In the genomic region with DNA sequence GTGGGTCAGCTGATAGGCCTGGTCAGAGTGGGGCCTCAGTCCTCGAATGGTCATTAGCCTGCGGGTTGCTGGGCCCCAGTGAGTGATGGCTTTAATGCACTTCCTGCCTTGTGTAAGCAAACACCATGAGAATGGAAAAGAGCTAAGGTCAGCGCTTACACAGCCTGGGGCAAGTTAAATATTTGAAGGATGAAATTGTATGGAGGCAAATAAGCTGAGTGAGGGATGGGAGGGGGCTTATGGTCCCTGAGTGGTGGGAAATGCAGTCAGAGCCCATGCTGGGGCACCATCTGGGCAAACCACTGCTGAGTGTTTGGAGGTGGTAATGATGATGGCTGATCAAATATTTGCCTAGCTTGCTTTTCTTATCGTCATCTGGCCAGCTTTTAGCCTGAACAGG, we compare ENCODE assay signal across 18 mouse cellular contexts. TPM values are rescaled to one million over a fixed set of nuclear protein-coding genes. Genes with fewer than 3 reads are reported as not detected.
DNase-seq lines count a peak whose midpoint lies in the region; ATAC-seq and TF ChIP-seq lines count a peak whose summit lies in the region.
"Had no signal": no experiment of that assay in that cellular context is flagged by ENCODE, and none has a peak within 500 bp of the region (broad histone marks: within the 10 kb centered on the region; RNA-seq: fewer than 3 reads in every experiment).

No protein-coding gene starts in this region.

- peak; percentile 26 for DNase-seq in lung, postnatal 0 days (ENCODE audit: low spot score)
- DNase-seq in lung, postnatal 10 days, result no peak
- DNase-seq in intestine, embryonic 14.5 days (ENCODE audit: low spot score), result no peak
- no peak for DNase-seq in layer of hippocampus, adult 18-20 months (ENCODE audit: low spot score in 2 of 2)
- no peak for DNase-seq in testis, postnatal 14 days (ENCODE audit: low spot score)
- DNase-seq: adrenal gland, postnatal 14 days; cerebellum, postnatal 25 days; kidney, adult 9 months; layer of hippocampus, adult 9-11 months; right cerebral cortex, adult 18-20 months; thymus, adult 2 months had no signal

- no peaks in the 10 kb centered on the region for H3K36me3 ChIP-seq in hindbrain, embryonic 16.5 days (ENCODE audit: control insufficient read depth, insufficient read depth, low read length)
- H3K36me3 ChIP-seq in hindbrain, embryonic 12.5 days, result no peaks in the 10 kb centered on the region
- no peaks in the 10 kb centered on the region for H3K36me3 ChIP-seq in lung, postnatal 0 days (ENCODE audit: insufficient read depth, low read length)
- H3K36me3 ChIP-seq in intestine, embryonic 14.5 days (ENCODE audit: control insufficient read depth, insufficient read depth, low read length), result no peaks in the 10 kb centered on the region
- no peaks in the 10 kb centered on the region for H3K36me3 ChIP-seq in stomach, embryonic 15.5 days

- H3K4me1 ChIP-seq in hindbrain, embryonic 16.5 days (ENCODE audit: control insufficient read depth, insufficient read depth, low read depth, low read length), result no peaks in the 10 kb centered on the region
- peaks cover 10% of the 10 kb centered on the region for H3K4me1 ChIP-seq in hindbrain, embryonic 12.5 days
- H3K4me1 ChIP-seq in lung, postnatal 0 days (ENCODE audit: insufficient read depth, low read depth, low read length), result no peaks in the 10 kb centered on the region
- no peaks in the 10 kb centered on the region for H3K4me1 ChIP-seq in intestine, embryonic 14.5 days (replicated peaks; ENCODE audit: control insufficient read depth, insufficient read depth, low read length)
- peaks cover 9% of the 10 kb centered on the region; the same call in 1 of the 2 replicates for H3K4me1 ChIP-seq in stomach, embryonic 15.5 days

- 43% methylated on average over 4 of the region's 4 CpGs for WGBS in hindbrain, embryonic 16.5 days
- WGBS in hindbrain, embryonic 12.5 days, result 44% methylated on average over 4 of the region's 4 CpGs
- 13% methylated on average over 4 of the region's 4 CpGs for WGBS in lung, postnatal 0 days
- 15% methylated on average over 4 of the region's 4 CpGs for WGBS in intestine, embryonic 14.5 days
- WGBS in stomach, embryonic 15.5 days, result 8% methylated on average over 4 of the region's 4 CpGs

- H3K27me3 ChIP-seq in hindbrain, embryonic 16.5 days (replicated peaks; ENCODE audit: control insufficient read depth, insufficient read depth, low read length), result no peaks in the 10 kb centered on the region
- H3K27me3 ChIP-seq in hindbrain, embryonic 12.5 days, result peaks cover 8% of the 10 kb centered on the region; the same call in 1 of the 2 replicates
- H3K27me3 ChIP-seq in lung, postnatal 0 days (replicated peaks; ENCODE audit: insufficient read depth, low read length), result no peaks in the 10 kb centered on the region
- no peaks in the 10 kb centered on the region for H3K27me3 ChIP-seq in intestine, embryonic 14.5 days (replicated peaks; ENCODE audit: control insufficient read depth, insufficient read depth, low read length)
- no peaks in the 10 kb centered on the region for H3K27me3 ChIP-seq in stomach, embryonic 15.5 days (replicated peaks)

- no peak overlapping the region for H3K4me3 ChIP-seq in hindbrain, embryonic 16.5 days (ENCODE audit: low read length)
- no peak overlapping the region for H3K4me3 ChIP-seq in hindbrain, embryonic 12.5 days
- H3K4me3 ChIP-seq in lung, postnatal 0 days (ENCODE audit: low read depth, low read length), result no peak overlapping the region
- H3K4me3 ChIP-seq in intestine, embryonic 14.5 days (ENCODE audit: low read depth, low read length), result no peak overlapping the region
- no peak overlapping the region for H3K4me3 ChIP-seq in stomach, embryonic 15.5 days (replicated peaks)

- no peak for TF ChIP-seq EP300 in lung, postnatal 0 days (IDR thresholded peaks at IDR 0.05)

- no peaks in the 10 kb centered on the region for H3K9me3 ChIP-seq in hindbrain, embryonic 16.5 days (ENCODE audit: control insufficient read depth, low read length)
- no peaks in the 10 kb centered on the region for H3K9me3 ChIP-seq in hindbrain, embryonic 12.5 days (replicated peaks)
- no peaks in the 10 kb centered on the region for H3K9me3 ChIP-seq in lung, postnatal 0 days (ENCODE audit: low read length)
- H3K9me3 ChIP-seq in intestine, embryonic 14.5 days (ENCODE audit: control insufficient read depth, low read length), result no peaks in the 10 kb centered on the region
- H3K9me3 ChIP-seq in stomach, embryonic 15.5 days, result no peaks in the 10 kb centered on the region

- no peak overlapping the region for H3K27ac ChIP-seq in hindbrain, embryonic 16.5 days (ENCODE audit: low read depth, low read length)
- no peak overlapping the region for H3K27ac ChIP-seq in hindbrain, embryonic 12.5 days
- no peak overlapping the region for H3K27ac ChIP-seq in lung, postnatal 0 days (ENCODE audit: low read length)
- H3K27ac ChIP-seq in intestine, embryonic 14.5 days (ENCODE audit: low read depth), result no peak overlapping the region
- H3K27ac ChIP-seq in stomach, embryonic 15.5 days, result peak overlapping the region; percentile 76; the same call in 1 of the 2 replicates
- H3K27ac ChIP-seq: liver, embryonic 14.5 days had no signal

- TF ChIP-seq CTCF in lung, postnatal 0 days (IDR thresholded peaks at IDR 0.05), result no peak

- peak; percentile 29; the same call in 1 of the 2 replicates for ATAC-seq in hindbrain, embryonic 16.5 days
- no peak for ATAC-seq in hindbrain, embryonic 12.5 days (ENCODE audit: low FRiP score)
- peak; percentile 60 for ATAC-seq in lung, postnatal 0 days
- peak; percentile 70 for ATAC-seq in intestine, embryonic 14.5 days (replicated peaks; ENCODE audit: low FRiP score, low TSS enrichment, low read depth)
- peak; percentile 91 for ATAC-seq in stomach, embryonic 15.5 days (ENCODE audit: insufficient read depth, low FRiP score, low read depth)
- ATAC-seq: forebrain, embryonic 16.5 days had no signal

- H3K4me2 ChIP-seq in hindbrain, embryonic 16.5 days (ENCODE audit: low read length), result no peak overlapping the region
- no peak overlapping the region for H3K4me2 ChIP-seq in hindbrain, embryonic 12.5 days (replicated peaks)
- no peak overlapping the region for H3K4me2 ChIP-seq in lung, postnatal 0 days (replicated peaks; ENCODE audit: low read depth, low read length)
- no peak overlapping the region for H3K4me2 ChIP-seq in intestine, embryonic 14.5 days (ENCODE audit: low read length)
- H3K4me2 ChIP-seq in stomach, embryonic 15.5 days, result no peak overlapping the region

- H3K9ac ChIP-seq in hindbrain, embryonic 16.5 days (ENCODE audit: low read depth, low read length), result no peak overlapping the region
- no peak overlapping the region for H3K9ac ChIP-seq in hindbrain, embryonic 12.5 days
- H3K9ac ChIP-seq in lung, postnatal 0 days (replicated peaks; ENCODE audit: low read depth), result no peak overlapping the region
- no peak overlapping the region for H3K9ac ChIP-seq in intestine, embryonic 14.5 days (ENCODE audit: low read length)
- H3K9ac ChIP-seq in stomach, embryonic 15.5 days, result no peak overlapping the region
- H3K9ac ChIP-seq: liver, embryonic 14.5 days had no signal

RNA-seq across cellular contexts. Expression of a gene that starts 22.4 kb away (rescaled TPM):
- polyA plus RNA-seq in hindbrain, embryonic 16.5 days (2015; fragmentation: Nextera tagmentation; extraction: Ambion mirVana), result 3.5 and 3.7 TPM in 2 replicates
- 0.51 and 0.61 TPM in 2 replicates for polyA plus RNA-seq in hindbrain, embryonic 12.5 days (2016; fragmentation: Nextera tagmentation; extraction: Ambion mirVana)
- 0.44 and 0.45 TPM in 2 replicates for polyA plus RNA-seq in lung, postnatal 0 days (2015; fragmentation: Nextera tagmentation; extraction: Ambion mirVana)
- polyA plus RNA-seq in intestine, embryonic 14.5 days (2014; fragmentation: Nextera tagmentation; extraction: Ambion mirVana), result 0.27 and 0.61 TPM in 2 replicates
- 1.0 and 2.0 TPM in 2 replicates for polyA plus RNA-seq in stomach, embryonic 15.5 days (2015; fragmentation: Nextera tagmentation; extraction: Ambion mirVana)
- total RNA-seq in layer of hippocampus, adult 18-20 months (2021), result 10 to 100 TPM; 33.8 to 38.5 TPM
- polyA plus RNA-seq: C2C12; spleen, adult 2 months had no signal

RNA-seq across cellular contexts. Expression of a gene that starts 56.9 kb away (rescaled TPM):
- 12.0 and 13.6 TPM in 2 replicates for polyA plus RNA-seq in hindbrain, embryonic 16.5 days (2015; fragmentation: Nextera tagmentation; extraction: Ambion mirVana)
- 2.0 and 2.6 TPM in 2 replicates for polyA plus RNA-seq in hindbrain, embryonic 12.5 days (2016; fragmentation: Nextera tagmentation; extraction: Ambion mirVana)
- 0.92 and 1.1 TPM in 2 replicates for polyA plus RNA-seq in lung, postnatal 0 days (2015; fragmentation: Nextera tagmentation; extraction: Ambion mirVana)
- 2.4 and 7.6 TPM in 2 replicates for polyA plus RNA-seq in intestine, embryonic 14.5 days (2014; fragmentation: Nextera tagmentation; extraction: Ambion mirVana)
- polyA plus RNA-seq in stomach, embryonic 15.5 days (2015; fragmentation: Nextera tagmentation; extraction: Ambion mirVana), result 11.1 and 17.8 TPM in 2 replicates
- total RNA-seq in layer of hippocampus, adult 18-20 months (2021), result 10 to 100 TPM; 41.8 to 42.8 TPM
- polyA plus RNA-seq: C2C12 had no signal
